ENCODE assay signal across 8 mouse cellular contexts in the genomic region with DNA sequence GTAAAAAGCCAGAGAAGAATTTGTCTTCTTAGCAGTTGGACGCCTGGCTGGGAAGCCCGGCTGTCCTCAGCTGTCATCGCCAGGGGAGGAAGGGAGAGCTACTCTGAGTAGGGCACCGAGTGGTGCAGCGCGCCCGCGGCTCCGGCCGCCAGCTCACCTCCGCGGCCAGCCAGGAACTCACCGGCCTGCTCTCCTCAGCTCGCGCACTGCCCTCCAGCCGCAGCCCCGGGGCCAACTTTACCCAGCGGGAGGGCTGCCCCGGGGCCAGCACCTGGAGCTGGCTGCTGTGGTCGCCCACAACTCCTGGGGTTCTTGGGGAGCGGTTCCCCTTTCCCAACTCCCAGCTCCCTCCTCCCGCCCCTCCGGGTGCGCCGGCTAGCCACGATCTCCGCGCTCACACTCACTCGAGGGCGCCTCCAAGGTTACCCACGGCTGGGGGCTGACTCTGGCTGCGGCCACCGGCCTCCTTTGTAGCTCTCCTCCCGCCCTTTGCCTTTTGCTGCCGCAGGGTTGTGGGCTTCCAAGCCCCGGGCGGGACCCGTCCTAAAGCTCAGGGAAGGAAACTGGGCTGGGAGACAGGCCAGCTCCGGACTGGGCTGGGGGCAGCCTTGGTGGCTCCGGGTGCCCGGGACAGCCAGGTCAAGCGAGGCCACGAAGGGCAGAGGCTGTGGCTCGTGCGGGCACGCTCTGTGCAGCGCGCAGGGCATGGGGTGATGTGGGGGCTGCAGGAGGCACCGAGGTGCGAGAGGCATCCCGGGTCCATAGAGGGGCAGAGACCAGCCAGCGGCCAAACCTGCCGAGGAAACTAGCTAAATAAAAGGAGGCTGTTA. TPM values are rescaled to one million over a fixed set of nuclear protein-coding genes. Genes with fewer than 3 reads are reported as not detected.
DNase-seq lines count a peak whose midpoint lies in the region; ATAC-seq and TF ChIP-seq lines count a peak whose summit lies in the region.

No protein-coding gene starts in this region.

- H3ac ChIP-seq in myocyte (ENCODE audit: control insufficient read depth, insufficient read length), result peak overlapping the region; percentile 7

- peak; percentile 9 to 21 for DNase-seq in left cerebral cortex, postnatal 36 days (ENCODE audit: low spot score in 2 of 2)
- no peak for DNase-seq in left cerebral cortex, adult 8-10 months (ENCODE audit: low spot score in 2 of 2)
- DNase-seq in cerebellum, adult 11-12 months, result peak; percentile 37
- peak; percentile 22 for DNase-seq in hindbrain, embryonic 14.5 days (ENCODE audit: low spot score)
- peak; percentile 57 for DNase-seq in liver, adult 2 months (ENCODE audit: extremely low read depth, low read depth, low spot score)
- peak; percentile 68 for DNase-seq in testis, postnatal 10 days (ENCODE audit: low spot score)

- peak overlapping the region; percentile 35 for H3K4me3 ChIP-seq in forebrain, embryonic 15.5 days
- peak overlapping the region; percentile 12 for H3K4me3 ChIP-seq in hindbrain, embryonic 14.5 days (replicated peaks; ENCODE audit: low read length)
- peak overlapping the region; percentile 97 for H3K4me3 ChIP-seq in liver, adult 2 months (ENCODE audit: insufficient read depth, low read depth, low read length)
- H3K4me3 ChIP-seq in myocyte, result peak overlapping the region; percentile 44

- H3K4me1 ChIP-seq in forebrain, embryonic 15.5 days, result peaks cover 15% of the 10 kb centered on the region
- H3K4me1 ChIP-seq in hindbrain, embryonic 14.5 days (replicated peaks; ENCODE audit: control insufficient read depth, insufficient read depth, low read length), result 0 out of 2 replicates have a peak, but pooled peaks cover 5% of the 10 kb centered on the region
- H3K4me1 ChIP-seq in liver, adult 2 months (ENCODE audit: control insufficient read depth, insufficient read depth, low read length), result peaks cover 4% of the 10 kb centered on the region

- peaks cover 4% of the 10 kb centered on the region; the same call in 1 of the 2 replicates for H3K79me2 ChIP-seq in liver, adult 2 months (ENCODE audit: control insufficient read depth, insufficient read depth, low read length)
- H3K79me2 ChIP-seq in myocyte (ENCODE audit: control insufficient read depth, insufficient read depth), result peaks cover 20% of the 10 kb centered on the region

- intact Hi-C loops in left cerebral cortex, postnatal 36 days (cut with DNase I), result loop anchor here (2.0 kb wide), 1 partner anchor 324 kb away; no protein-coding TSS in a partner anchor

- H3K9me3 ChIP-seq in forebrain, embryonic 15.5 days, result no peaks in the 10 kb centered on the region
- H3K9me3 ChIP-seq in hindbrain, embryonic 14.5 days (ENCODE audit: control insufficient read depth, low read length), result no peaks in the 10 kb centered on the region

- WGBS in forebrain, embryonic 15.5 days, result under 1% methylated on average over 52 of the region's 53 CpGs
- under 1% methylated on average over 53 of the region's 53 CpGs for WGBS in hindbrain, embryonic 14.5 days
- WGBS in liver, adult 2 months, result under 1% methylated on average over 52 of the region's 53 CpGs

- no peak for TF ChIP-seq CTCF in liver, adult 2 months (IDR thresholded peaks at IDR 0.05; ENCODE audit: low read depth, low read length)

- H3K4me2 ChIP-seq in forebrain, embryonic 15.5 days (replicated peaks), result peak overlapping the region; percentile 52
- H3K4me2 ChIP-seq in hindbrain, embryonic 14.5 days (replicated peaks), result peak overlapping the region; percentile 37
- H3K4me2 ChIP-seq in myocyte (ENCODE audit: low read depth), result peak overlapping the region; percentile 83

- peak overlapping the region; percentile 34; the same call in 1 of the 2 replicates for H3K9ac ChIP-seq in forebrain, embryonic 15.5 days (replicated peaks)
- H3K9ac ChIP-seq in hindbrain, embryonic 14.5 days, result no peak overlapping the region
- peak overlapping the region; percentile 89 for H3K9ac ChIP-seq in liver, adult 2 months (ENCODE audit: low read depth, low read length)

- H3K36me3 ChIP-seq in forebrain, embryonic 15.5 days, result no peaks in the 10 kb centered on the region
- H3K36me3 ChIP-seq in hindbrain, embryonic 14.5 days (replicated peaks; ENCODE audit: control insufficient read depth, insufficient read depth), result no peaks in the 10 kb centered on the region
- no peaks in the 10 kb centered on the region for H3K36me3 ChIP-seq in liver, adult 2 months (ENCODE audit: control insufficient read depth, insufficient read depth, low read length)
- H3K36me3 ChIP-seq in myocyte (ENCODE audit: control insufficient read depth, insufficient read depth), result no peaks in the 10 kb centered on the region

- H3K27me3 ChIP-seq in forebrain, embryonic 15.5 days, result peaks cover 45% of the 10 kb centered on the region
- H3K27me3 ChIP-seq in hindbrain, embryonic 14.5 days (ENCODE audit: control insufficient read depth, insufficient read depth, low read length), result peaks cover 85% of the 10 kb centered on the region
- no peaks in the 10 kb centered on the region for H3K27me3 ChIP-seq in liver, adult 2 months (ENCODE audit: control insufficient read depth, insufficient read depth, low read length)
- no peaks in the 10 kb centered on the region for H3K27me3 ChIP-seq in myocyte (ENCODE audit: control insufficient read depth, insufficient read depth, insufficient read length)

- H3K27ac ChIP-seq in forebrain, embryonic 15.5 days (replicated peaks), result no peak overlapping the region
- no peak overlapping the region for H3K27ac ChIP-seq in hindbrain, embryonic 14.5 days
- peak overlapping the region; percentile 82 for H3K27ac ChIP-seq in liver, adult 2 months (replicated peaks; ENCODE audit: insufficient read depth, low read depth, low read length)

- TF ChIP-seq POLR2A in liver, adult 2 months (IDR thresholded peaks at IDR 0.05; ENCODE audit: extremely low read depth, insufficient read depth, low read length), result 0 out of 2 replicates have a peak, but pooled peaks have one; percentile 28
- TF ChIP-seq POLR2A in myocyte (IDR thresholded peaks at IDR 0.05; ENCODE audit: insufficient read length, low read depth), result no peak

- peak; percentile 77 for ATAC-seq in forebrain, embryonic 15.5 days (replicated peaks)
- peak; percentile 57; the same call in 1 of the 2 replicates for ATAC-seq in hindbrain, embryonic 14.5 days (ENCODE audit: low FRiP score)

TF ChIP-seq in myocyte, 11 proteins besides CTCF, POLR2A, EP300 and RAD21:
- TF ChIP-seq POLR2AphosphoS2 (IDR thresholded peaks at IDR 0.05; ENCODE audit: insufficient read length, low read depth), result peak; percentile 36
- TF ChIP-seq REST (IDR thresholded peaks at IDR 0.05; ENCODE audit: insufficient read depth, insufficient read length), result no peak
- peak; percentile 10 to 77 (median 48) for TF ChIP-seq MYOG (IDR thresholded peaks at IDR 0.05; ENCODE audit: control insufficient read depth in 1 of 3, insufficient read depth in 1 of 3, insufficient read length in 2 of 3, low read depth in 2 of 3)
- TF ChIP-seq MAX (IDR thresholded peaks at IDR 0.05; ENCODE audit: low read depth), result no peak
- TF ChIP-seq SRF (IDR thresholded peaks at IDR 0.05; ENCODE audit: control insufficient read depth, insufficient read length, low read depth), result no peak
- TF ChIP-seq MYOD1 (IDR thresholded peaks at IDR 0.05; ENCODE audit: control insufficient read depth in 1 of 3, insufficient read length in 2 of 3, low read depth in 2 of 3), result peak; percentile 24 to 73 (median 56)
- no peak for TF ChIP-seq TCF3 (IDR thresholded peaks at IDR 0.05; ENCODE audit: insufficient read length, low read depth)

RNA-seq across cellular contexts. Expression of a gene that starts 9.8 kb away (rescaled TPM):
- total RNA-seq in left cerebral cortex, postnatal 36 days (2021), result 1 to 10 TPM; 2.7 to 3.5 TPM
- 1 to 10 TPM; 3.3 to 4.4 (median 3.6) TPM for total RNA-seq in left cerebral cortex, adult 8-10 months (2022)
- 14.3 and 15.3 TPM in 2 replicates for polyA plus RNA-seq in forebrain, embryonic 15.5 days (2015; fragmentation: Nextera tagmentation; extraction: Ambion mirVana)
- polyA plus RNA-seq in hindbrain, embryonic 14.5 days (2014; fragmentation: Nextera tagmentation; extraction: Ambion mirVana), result 2.8 and 3.7 TPM in 2 replicates
- total RNA-seq in liver, adult 2 months (2014; rRNA removed), result 10.0 and 12.5 TPM in 2 replicates
- 2.7 and 2.8 TPM in 2 replicates for polyA plus RNA-seq in liver, adult 2 months (2012; rRNA removed)
- polyA plus RNA-seq in myocyte (2012; fragmentation: generic; extraction: Trizol), result 17.3 TPM

RNA-seq across cellular contexts. Expression of a gene that starts 19.2 kb away (rescaled TPM):
- 10 to 100 TPM; 23.1 to 23.7 TPM for total RNA-seq in left cerebral cortex, postnatal 36 days (2021)
- 10 to 100 TPM; 25.6 to 27.4 (median 27.1) TPM for total RNA-seq in left cerebral cortex, adult 8-10 months (2022)
- 29.0 and 31.3 TPM in 2 replicates for polyA plus RNA-seq in forebrain, embryonic 15.5 days (2015; fragmentation: Nextera tagmentation; extraction: Ambion mirVana)
- 47.1 and 50.7 TPM in 2 replicates for polyA plus RNA-seq in hindbrain, embryonic 14.5 days (2014; fragmentation: Nextera tagmentation; extraction: Ambion mirVana)
- total RNA-seq in liver, adult 2 months (2014; rRNA removed), result 21.6 and 21.7 TPM in 2 replicates
- 4.7 and 4.8 TPM in 2 replicates for polyA plus RNA-seq in liver, adult 2 months (2012; rRNA removed)
- polyA plus RNA-seq in myocyte (2012; fragmentation: generic; extraction: Trizol), result 30.1 TPM

Comparison
In these comparisons a context has a peak if more than half of its experiments do, and no peak if none do; other contexts are left out.
1. DNase-seq: peak in left cerebral cortex, postnatal 36 days (2 of 2), cerebellum, adult 11-12 months (single experiment), hindbrain, embryonic 14.5 days (single experiment), liver, adult 2 months (single experiment) and testis, postnatal 10 days (single experiment); none in left cerebral cortex, adult 8-10 months (0 of 2).
2. H3K4me3 ChIP-seq: peak in every context shown above with its lines; median percentile 97 in liver, adult 2 months; 44 in myocyte; 35 in forebrain, embryonic 15.5 days; 12 in hindbrain, embryonic 14.5 days.
3. Peak in every context shown above with its lines, with median percentiles within 50 percentile points of each other: H3K4me2 ChIP-seq.